Mouse (Mus musculus) ES-Bruce4 (cell line): Measurements from ENCODE around the gene Nkapd1.

ENCODE experiments used
- CTCF ChIP-seq: IDR thresholded peaks from one replicate; pipeline ENCODE4 v1.8.1; 2011; ENCODE audit warnings: low read depth, low read length
- EP300 ChIP-seq: IDR thresholded peaks from 2 replicates; pipeline ENCODE4 v1.6.1; 2011; ENCODE audit warnings: low read depth, low read length; ENCODE audit not compliant: insufficient read depth

- TF ChIP-seq CTCF (no peak), EP300 (no peak)
Measured at GRCm38 (mm10) chr9:50586955-50587354, 30.3 kb downstream of the Nkapd1 start.
